Mouse (Mus musculus): ENCODE results near the gene Gm3183.
"Not testable (repeated sequence)": the region's sequence is repeated elsewhere in the genome, so short reads cannot be mapped to it uniquely, and the experiment has no call there.

Gene Gm3183

DNA sequence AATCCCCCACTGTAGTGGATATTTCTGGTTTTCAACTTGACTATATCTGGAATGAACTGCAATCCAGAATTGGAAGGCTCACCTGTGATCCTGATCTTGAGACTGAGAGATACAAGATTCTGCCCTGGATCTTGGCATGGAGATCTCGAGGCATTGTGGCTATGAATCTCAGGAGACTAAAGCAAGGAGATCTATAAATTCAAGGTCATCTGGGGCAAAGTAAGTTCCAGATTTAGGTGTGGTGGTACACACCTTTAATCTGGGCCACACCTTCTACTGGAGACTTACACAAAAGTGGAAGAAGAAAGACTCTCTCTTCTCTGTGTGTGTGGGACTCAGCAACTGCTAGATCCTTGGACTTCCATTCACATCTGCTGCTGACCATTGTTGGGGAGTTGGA is at the start of gene Gm3183:
Gm3183 (plus strand) TSS at position 301 of the 400 bp plus-strand sequence.
- not testable (repeated sequence) for DNase-seq (ENCODE audit: low spot score)

All from MN1 (cell line).